Mouse (Mus musculus): Measurements from ENCODE around the gene Rps16.

DNA sequence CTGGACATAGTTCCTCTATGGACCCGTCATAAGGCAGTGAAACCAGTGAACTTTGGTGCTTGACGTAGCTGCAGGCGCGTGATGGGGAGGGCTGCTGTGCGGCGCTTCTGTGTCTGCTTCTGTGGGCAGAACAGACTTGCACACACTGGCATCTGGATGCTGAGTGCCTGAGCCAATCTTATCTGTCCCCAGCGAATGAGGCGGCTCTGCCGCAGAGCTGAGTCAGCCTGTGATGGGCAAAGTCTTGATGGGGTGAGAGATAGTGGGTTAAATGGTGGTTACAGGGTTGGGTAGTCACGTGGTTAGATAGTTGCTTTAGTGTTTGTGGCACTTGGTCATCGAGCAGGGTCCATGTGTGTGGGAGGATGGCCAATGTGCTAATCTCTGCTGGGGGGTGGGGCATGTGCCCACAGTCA lies 32.5 kb downstream of the Rps16 start:
- TF ChIP-seq ZC3H11A (IDR thresholded peaks at IDR 0.05; ENCODE audit: borderline replicate concordance, low read depth, low read length) = no peak
- no peak for TF ChIP-seq HCFC1 (IDR thresholded peaks at IDR 0.05; ENCODE audit: borderline replicate concordance, insufficient read depth, low read length)
- no peak for TF ChIP-seq MAFK (IDR thresholded peaks at IDR 0.05; ENCODE audit: insufficient read depth, low read depth, low read length)
- TF ChIP-seq CHD2 (IDR thresholded peaks at IDR 0.05; ENCODE audit: low read depth, low read length) = no peak
